Mouse (Mus musculus) G1E (cell line): Measurements from ENCODE around the gene Zbed6.

Source experiments
- CTCF ChIP-seq: IDR thresholded peaks from 2 replicates; pipeline ENCODE4 v1.5.1; 2012; ENCODE audit warnings: low read depth, low read length, inconsistent platforms, mixed read lengths
- GATA1 ChIP-seq: IDR thresholded peaks from 2 replicates; pipeline ENCODE4 v1.6.1; 2012; ENCODE audit warnings: borderline replicate concordance, low read length, inconsistent platforms, mixed read lengths

DNA sequence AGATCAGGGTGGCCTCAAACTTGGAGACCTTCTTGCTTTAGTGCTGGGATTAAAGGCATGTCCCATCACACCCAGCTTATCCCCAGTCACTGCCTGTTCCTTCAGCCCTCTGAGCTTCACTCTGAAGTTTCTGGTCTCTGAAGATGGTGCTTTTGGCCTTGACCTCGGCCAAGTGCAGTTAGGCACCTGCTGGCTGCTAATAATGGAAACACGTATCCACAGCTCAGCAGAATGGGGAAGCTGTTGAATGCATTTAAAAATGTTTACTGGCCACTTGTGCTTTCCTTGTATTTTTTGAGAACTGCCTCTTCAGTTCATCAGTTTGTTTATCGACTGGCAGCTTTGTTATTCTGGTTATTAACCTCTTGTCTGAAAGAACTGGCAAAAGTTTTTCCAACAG lies 11.1 kb upstream of the Zbed6 start:
- TF ChIP-seq GATA1 (no peak), CTCF (no peak)
